Mouse (Mus musculus) E14TG2a.4 (cell line): Measurements from ENCODE around the gene Hmgn1.

Experiments used
- CTCF ChIP-seq: conservative IDR thresholded peaks from 2 replicates; pipeline ENCODE4 v1.5.1; 2014; ENCODE audit warnings: low read length
- NANOG ChIP-seq: IDR thresholded peaks from 2 replicates; pipeline ENCODE4 v1.6.1; 2014; ENCODE audit warnings: borderline replicate concordance, low read length, mixed read lengths

DNA sequence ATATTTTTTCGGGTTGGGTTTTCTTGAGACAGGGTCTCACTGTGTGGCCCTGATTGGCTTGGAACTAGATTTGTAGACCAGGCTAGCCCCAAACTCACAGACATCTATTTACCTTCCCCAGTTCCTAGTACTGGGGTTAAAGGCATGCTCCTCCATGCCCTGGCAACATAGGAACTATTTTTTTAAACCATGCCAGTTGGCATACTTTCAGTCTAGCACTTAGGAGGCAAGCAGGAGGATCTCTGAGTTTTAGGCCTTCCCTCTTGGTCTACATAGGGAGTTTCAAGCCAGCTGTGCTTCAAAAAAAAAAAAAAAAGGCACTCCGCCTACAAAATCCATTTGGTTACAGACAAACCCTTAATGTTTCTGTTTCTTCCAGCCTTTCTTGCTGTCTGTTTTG is 26.9 kb upstream of the Hmgn1 start:
- no peak for TF ChIP-seq CTCF
- TF ChIP-seq NANOG = no peak
